Mouse (Mus musculus) CH12.LX (cell line): ENCODE measurements around the gene Psmb7. TPM values are rescaled to one million over a fixed set of nuclear protein-coding genes. Genes with fewer than 3 reads are reported as not detected.

Experiments
- DNase-seq: peaks from one replicate; pipeline ENCODE4 v3.0.0-alpha.2; 2013; ENCODE audit errors: extremely low read depth
- H3K27ac ChIP-seq: 2 replicates; pipeline ENCODE4 v1.5.1; 2012; ENCODE audit warnings: low read depth, mild to moderate bottlenecking, control low read depth, moderate library complexity; ENCODE audit not compliant: insufficient read depth
- H3K27me3 ChIP-seq: replicated peaks from 2 replicates; pipeline ENCODE3; 2012; ENCODE audit warnings: inconsistent platforms
- H3K36me3 ChIP-seq, 2 experiments: replicated peaks in 1 of 2; 2 replicates each; pipeline versions ENCODE3 to v1.6.1; 2012; ENCODE audit warnings: inconsistent platforms in 1 of 2, low read length in 1 of 2, mild to moderate bottlenecking in 1 of 2, mixed read lengths in 1 of 2, moderate library complexity in 1 of 2; ENCODE audit not compliant: control insufficient read depth in 1 of 2, insufficient read depth in 1 of 2
- H3K4me1 ChIP-seq, 2 experiments: 2 replicates each; pipeline ENCODE4 v1.6.1; 2012; ENCODE audit warnings: inconsistent platforms in 1 of 2, moderate library complexity in 1 of 2; ENCODE audit not compliant: insufficient read depth in 2 of 2, control insufficient read depth in 1 of 2
- H3K4me2 ChIP-seq: 2 replicates; pipeline ENCODE4 v1.6.1; 2012; ENCODE audit warnings: low read depth, mild to moderate bottlenecking, control low read depth; ENCODE audit not compliant: poor library complexity, insufficient read depth, severe bottlenecking
- H3K4me3 ChIP-seq, 3 experiments: fragments of 150-350 bp in 1 of 3; sonication (generic) in 1 of 3; replicated peaks in 1 of 3; 2 replicates each; pipeline versions ENCODE3 to v1.5.1; 2011 to 2012; ENCODE audit warnings: low read depth in 2 of 3, low read length in 2 of 3, mild to moderate bottlenecking in 2 of 3, moderate library complexity in 2 of 3, control low read depth in 1 of 3, improper control_type of control experiment in 1 of 3, inconsistent platforms in 1 of 3, mixed read lengths in 1 of 3; ENCODE audit not compliant: poor library complexity in 1 of 3
- H3K79me2 ChIP-seq: replicated peaks from 2 replicates; pipeline ENCODE4 v1.6.1; 2012; ENCODE audit warnings: mild to moderate bottlenecking, moderate library complexity; ENCODE audit not compliant: control insufficient read depth, poor library complexity, insufficient read depth, severe bottlenecking; ENCODE audit errors: extremely low read depth
- H3K9ac ChIP-seq: 2 replicates; pipeline ENCODE4 v1.6.1; 2012; ENCODE audit warnings: low read depth, mild to moderate bottlenecking, control low read depth, moderate library complexity; ENCODE audit not compliant: insufficient read depth
- H3K9me3 ChIP-seq: replicated peaks from 2 replicates; pipeline ENCODE3; 2012; ENCODE audit warnings: low read length, inconsistent platforms, mixed read lengths
- BHLHE40 ChIP-seq: IDR thresholded peaks from 2 replicates; pipeline ENCODE4 v1.6.1; 2011; ENCODE audit warnings: mild to moderate bottlenecking, low read depth, low read length, improper control_type of control experiment
- CHD1 ChIP-seq: IDR thresholded peaks from 2 replicates; pipeline ENCODE4 v1.6.1; 2012; ENCODE audit warnings: low read depth, low read length, improper control_type of control experiment, inconsistent platforms
- CTCF ChIP-seq, 2 experiments: IDR thresholded peaks in 1 of 2; conservative IDR thresholded peaks in 1 of 2; 2 replicates each; pipeline ENCODE4 v1.5.1; 2011 to 2012; ENCODE audit warnings: low read depth in 2 of 2, low read length in 2 of 2, improper control_type of control experiment in 1 of 2, inconsistent platforms in 1 of 2, mild to moderate bottlenecking in 1 of 2, moderate library complexity in 1 of 2
- E2F4 ChIP-seq: IDR thresholded peaks from 2 replicates; pipeline ENCODE4 v1.6.1; 2011; ENCODE audit warnings: low read depth, low read length, improper control_type of control experiment; ENCODE audit not compliant: insufficient replicate concordance
- ELF1 ChIP-seq: IDR thresholded peaks from 2 replicates; pipeline ENCODE4 v1.6.1; 2014; ENCODE audit warnings: low read depth, mild to moderate bottlenecking, inconsistent platforms, low read length, improper control_type of control experiment
- EP300 ChIP-seq: IDR thresholded peaks from 2 replicates; pipeline ENCODE4 v1.6.1; 2011; ENCODE audit warnings: low read length, improper control_type of control experiment
- GABPA ChIP-seq: IDR thresholded peaks from 2 replicates; pipeline ENCODE4 v1.6.1; 2012; ENCODE audit warnings: low read depth, low read length, improper control_type of control experiment, inconsistent platforms; ENCODE audit not compliant: insufficient replicate concordance
- JUN ChIP-seq: IDR thresholded peaks from 2 replicates; pipeline ENCODE4 v1.6.1; 2011; ENCODE audit warnings: low read depth, mild to moderate bottlenecking, low read length, improper control_type of control experiment, moderate library complexity; ENCODE audit not compliant: insufficient read depth
- JUND ChIP-seq: conservative IDR thresholded peaks from 2 replicates; pipeline ENCODE4 v1.6.1; 2011; ENCODE audit warnings: low read depth, low read length, improper control_type of control experiment
- MAFK ChIP-seq: IDR thresholded peaks from 2 replicates; pipeline ENCODE4 v1.6.1; 2011; ENCODE audit warnings: low read length, improper control_type of control experiment; ENCODE audit not compliant: insufficient replicate concordance
- MAX ChIP-seq: IDR thresholded peaks from 2 replicates; pipeline ENCODE4 v1.6.1; 2011; ENCODE audit warnings: low read length, improper control_type of control experiment
- MEF2A ChIP-seq: IDR thresholded peaks from 2 replicates; pipeline ENCODE4 v1.6.1; 2014; ENCODE audit warnings: low read depth, mild to moderate bottlenecking, inconsistent platforms, low read length, improper control_type of control experiment, borderline replicate concordance
- MYC ChIP-seq: IDR thresholded peaks from 2 replicates; pipeline ENCODE4 v1.6.1; 2011; ENCODE audit warnings: low read depth, mild to moderate bottlenecking, improper control_type of control experiment, low read length
- NRF1 ChIP-seq: IDR thresholded peaks from 2 replicates; pipeline ENCODE4 v1.6.1; 2014; ENCODE audit warnings: low read depth, mild to moderate bottlenecking, inconsistent platforms, low read length, improper control_type of control experiment, moderate library complexity
- PAX5 ChIP-seq: IDR thresholded peaks from 2 replicates; pipeline ENCODE4 v1.6.1; 2012; ENCODE audit warnings: low read length, inconsistent platforms, mixed read lengths
- RCOR1 ChIP-seq: conservative IDR thresholded peaks from 2 replicates; pipeline ENCODE4 v1.6.1; 2012; ENCODE audit warnings: low read depth, mild to moderate bottlenecking, inconsistent platforms, low read length, improper control_type of control experiment
- SIN3A ChIP-seq: IDR thresholded peaks from 2 replicates; pipeline ENCODE4 v1.6.1; 2012; ENCODE audit warnings: low read length, improper control_type of control experiment, inconsistent platforms
- SMC3 ChIP-seq: IDR thresholded peaks from 2 replicates; pipeline ENCODE4 v1.6.1; 2011; ENCODE audit warnings: low read depth, low read length, improper control_type of control experiment
- USF1 ChIP-seq: IDR thresholded peaks from 2 replicates; pipeline ENCODE4 v1.6.1; 2014; ENCODE audit warnings: low read depth, mild to moderate bottlenecking, inconsistent platforms, low read length, improper control_type of control experiment
- USF2 ChIP-seq: conservative IDR thresholded peaks from 2 replicates; pipeline ENCODE4 v1.6.1; 2011; ENCODE audit warnings: low read depth, low read length, improper control_type of control experiment
- ZC3H11A ChIP-seq: IDR thresholded peaks from 2 replicates; pipeline ENCODE4 v1.6.1; 2012; ENCODE audit warnings: low read depth, mild to moderate bottlenecking, inconsistent platforms, low read length, improper control_type of control experiment
- ZMIZ1 ChIP-seq: IDR thresholded peaks from 2 replicates; pipeline ENCODE4 v1.6.1; 2012; ENCODE audit warnings: low read depth, mild to moderate bottlenecking, inconsistent platforms, low read length, improper control_type of control experiment
- dilution Hi-C: fragments of 300-500 bp; cut with MboI; formaldehyde crosslinking; loops from 2 replicates; pipeline ENCODE4 v1.14.3; 2020; ENCODE audit warnings: low sequenced_read_pairs; ENCODE audit not compliant: extremely low pct_unique_long_range_greater_than_20kb, extremely low pct_ligation_motif_present
- in situ Hi-C: fragments of 300-500 bp; cut with MboI; formaldehyde crosslinking; loops from 3 replicates; pipeline ENCODE4 v1.14.3; 2019; ENCODE audit warnings: low sequenced_read_pairs, low pct_ligation_motif_present, low pct_unique_long_range_greater_than_20kb, mixed read lengths
- polyA plus RNA-seq: library from polyadenylated mRNA; unstranded; fragments of >175 nt; gene quantifications from 2 replicates; pipeline ENCODE4 v1.2.1, GENCODE M21; 2012; ENCODE audit warnings: low read depth; ENCODE audit not compliant: insufficient read length
- total RNA-seq, 2 experiments: library from RNA; depleted of rRNA; stranded (reverse); fragments of 300-350 nt in 1 of 2; fragments of >200 nt in 1 of 2; gene quantifications; 2 replicates each; pipeline ENCODE4 v1.2.3; 2012 to 2014

Gene Psmb7
- total and polyA plus RNA-seq, 3 experiments = 334 to 415 (median 389) TPM

DNA sequence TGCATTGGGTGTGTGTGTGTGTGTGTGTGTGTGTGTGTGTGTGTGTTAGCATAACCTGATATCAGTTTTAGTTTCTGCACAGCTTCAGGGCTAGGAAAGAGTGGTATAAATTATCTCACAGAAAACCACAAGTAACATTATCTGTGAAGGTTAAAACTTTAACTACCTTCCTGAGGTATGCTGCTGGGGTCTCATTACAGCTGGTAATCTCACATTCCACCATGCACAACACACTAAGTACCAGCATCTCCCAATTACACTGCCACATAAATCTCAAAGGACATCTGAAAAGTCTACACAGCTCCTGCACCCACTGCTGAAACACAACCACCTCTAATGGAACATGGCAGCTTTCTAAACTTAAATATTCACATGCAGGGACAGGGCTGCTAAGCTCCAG, 43.0 kb downstream of the Psmb7 start:
- H3K36me3 ChIP-seq = peaks cover 18 to 84% of the 10 kb centered on the region in 2 experiments
- TF ChIP-seq ZC3H11A (no peak), MYC (no peak), MEF2A (no peak), E2F4 (no peak), USF1 (no peak), RCOR1 (no peak), USF2 (no peak), JUN (no peak), CHD1 (no peak), CTCF (conservative IDR thresholded peaks at IDR 0.05 in 1 of 2, IDR thresholded peaks at IDR 0.05 in 1 of 2; ENCODE audit: low read depth in 2 of 2, low read length in 2 of 2) (no peak), MAFK (no peak), NRF1 (no peak), JUND (no peak), ELF1 (no peak)
- no peaks in the 10 kb centered on the region for H3K27me3 ChIP-seq
- no peaks in the 10 kb centered on the region for H3K9me3 ChIP-seq
- peaks cover 7% of the 10 kb centered on the region; the same call in 1 of the 2 replicates for H3K79me2 ChIP-seq
- dilution Hi-C loops (no loop called here), in situ Hi-C loops (no loop called here)
- no peak overlapping the region for H3K4me2 ChIP-seq
- H3K27ac ChIP-seq = no peak overlapping the region
- DNase-seq = no peak
- H3K9ac ChIP-seq = no peak overlapping the region
- H3K4me1 ChIP-seq = no peaks in the 10 kb centered on the region
- H3K4me3 ChIP-seq = no peak overlapping the region

DNA sequence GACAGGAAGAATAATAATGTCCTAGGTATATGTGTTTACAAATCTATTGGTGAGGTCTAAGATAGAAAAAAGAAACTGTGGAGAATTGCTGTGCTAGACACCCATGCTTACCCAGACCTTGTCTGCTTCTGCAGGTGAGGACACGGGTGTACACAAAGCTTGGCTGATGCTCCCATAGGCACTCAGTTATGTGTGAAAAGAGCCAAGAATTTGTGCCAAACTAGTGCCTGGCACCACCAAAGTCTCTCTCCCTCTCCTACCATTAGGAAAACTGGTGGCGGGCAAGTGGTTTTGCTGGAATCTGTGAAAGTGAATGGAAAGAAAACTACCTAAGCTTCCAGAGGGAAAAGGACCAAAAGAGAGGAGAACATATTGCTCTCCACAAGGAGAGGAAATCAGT, 45.5 kb downstream of the Psmb7 start:
- no peak for DNase-seq
- H3K9ac ChIP-seq = no peak overlapping the region
- no peak overlapping the region for H3K4me2 ChIP-seq
- in situ Hi-C loops = no loop called here
- H3K36me3 ChIP-seq = peaks cover 22 to 88% of the 10 kb centered on the region in 2 experiments
- TF ChIP-seq SIN3A (no peak), ZMIZ1 (no peak), PAX5 (no peak), MEF2A (no peak), GABPA (no peak), EP300 (no peak), CTCF (conservative IDR thresholded peaks at IDR 0.05 in 1 of 2, IDR thresholded peaks at IDR 0.05 in 1 of 2; ENCODE audit: low read depth in 2 of 2, low read length in 2 of 2) (no peak), SMC3 (no peak), MAFK (no peak), BHLHE40 (no peak), MYC (no peak), USF1 (no peak), MAX (no peak)
- no peaks in the 10 kb centered on the region for H3K27me3 ChIP-seq
- H3K27ac ChIP-seq = no peak overlapping the region
- no peaks in the 10 kb centered on the region for H3K9me3 ChIP-seq
- no peaks in the 10 kb centered on the region; the same call in 1 of the 2 replicates for H3K79me2 ChIP-seq
- dilution Hi-C loops = no loop called here
- H3K4me3 ChIP-seq = no peak overlapping the region
- H3K4me1 ChIP-seq = peaks cover 0 to 2% of the 10 kb centered on the region in 2 experiments; a peak in 1 of 4 replicates
